Mouse (Mus musculus) E14TG2a.4 (cell line): Measurements from ENCODE around the gene Cds1.

Experiments used
- H3K27me3 ChIP-seq: 2 replicates; pipeline ENCODE4 v1.6.1; 2014; ENCODE audit warnings: low read length, control low read depth; ENCODE audit not compliant: insufficient read depth
- H3K36me3 ChIP-seq: 2 replicates; pipeline ENCODE4 v1.6.1; 2014; ENCODE audit warnings: low read length, control low read depth; ENCODE audit not compliant: insufficient read depth
- H3K4me1 ChIP-seq: replicated peaks from 2 replicates; pipeline ENCODE4 v1.6.1; 2014; ENCODE audit warnings: low read depth, low read length, control low read depth
- H3K4me3 ChIP-seq: replicated peaks from 2 replicates; pipeline ENCODE4 v1.5.1; 2014; ENCODE audit warnings: mild to moderate bottlenecking, low read length
- H3K9me3 ChIP-seq: 2 replicates; pipeline ENCODE4 v1.6.1; 2014; ENCODE audit warnings: low read length, control low read depth
- CTCF ChIP-seq: conservative IDR thresholded peaks from 2 replicates; pipeline ENCODE4 v1.5.1; 2014; ENCODE audit warnings: low read length
- NANOG ChIP-seq: IDR thresholded peaks from 2 replicates; pipeline ENCODE4 v1.6.1; 2014; ENCODE audit warnings: borderline replicate concordance, low read length, mixed read lengths
- POU5F1 ChIP-seq: IDR thresholded peaks from 2 replicates; pipeline ENCODE4 v1.6.1; 2014; ENCODE audit warnings: low read length, borderline replicate concordance

The Cds1 gene

GRCm38 (mm10) chr5:101845011-101845410, 80.1 kb downstream of the Cds1 start:
- H3K36me3 ChIP-seq: peaks cover 95% of the 10 kb centered on the region
- H3K4me1 ChIP-seq: peaks cover 98% of the 10 kb centered on the region
- no peaks in the 10 kb centered on the region for H3K27me3 ChIP-seq
- no peak for TF ChIP-seq POU5F1
- TF ChIP-seq CTCF: no peak
- TF ChIP-seq NANOG: no peak
- peak overlapping the region; percentile 53 for H3K4me3 ChIP-seq
- peaks cover 9% of the 10 kb centered on the region for H3K9me3 ChIP-seq

DNA sequence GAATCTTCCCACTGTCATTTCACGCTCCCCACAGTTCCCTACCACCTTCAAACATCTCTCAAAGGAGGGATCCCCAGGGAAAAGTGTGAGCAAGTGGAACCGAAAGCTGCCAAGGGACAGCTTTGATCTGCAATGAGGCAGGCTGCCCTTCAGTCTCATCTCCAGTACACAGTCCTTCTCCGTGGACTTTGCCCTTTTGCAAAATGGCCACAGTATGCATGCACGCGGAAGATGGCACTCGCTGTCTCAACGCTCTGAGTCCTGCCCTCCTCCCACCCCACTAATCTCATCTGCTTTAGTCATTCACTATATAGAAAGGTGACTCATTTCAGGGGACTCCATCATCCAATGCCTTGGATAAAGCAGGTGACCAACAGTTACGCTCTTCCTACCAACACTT, 81.0 kb downstream of the Cds1 start:
- Histone ChIP-seq H3K36me3 (peaks cover 93% of the 10 kb centered on the region), H3K9me3 (no peaks in the 10 kb centered on the region), H3K4me1 (peaks cover 98% of the 10 kb centered on the region), H3K4me3 (0 out of 2 replicates have a peak overlapping the region, but pooled peaks have one; percentile 45), H3K27me3 (no peaks in the 10 kb centered on the region)
- no peak for TF ChIP-seq NANOG
- TF ChIP-seq CTCF: no peak
- no peak for TF ChIP-seq POU5F1

DNA sequence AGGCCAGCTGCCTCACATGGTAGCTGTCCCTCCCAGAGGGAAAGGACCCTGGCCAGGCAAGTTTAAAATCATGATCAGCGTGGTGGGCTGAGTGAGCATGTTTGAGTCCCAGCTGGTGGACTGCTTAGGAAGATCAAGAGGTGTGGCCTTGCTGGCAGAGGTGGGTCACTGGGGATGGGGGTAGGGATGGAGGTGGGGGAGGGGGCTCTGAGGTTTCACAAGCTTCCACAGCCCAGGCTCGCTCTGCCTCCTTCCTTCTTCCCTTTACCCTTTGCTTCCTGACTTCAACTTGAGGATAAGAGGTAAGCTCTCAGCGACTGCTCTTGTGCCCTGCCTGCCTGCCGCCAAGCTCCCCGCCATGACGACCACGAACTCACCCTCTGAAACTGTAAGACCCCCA, 82.4 kb downstream of the Cds1 start:
- H3K9me3 ChIP-seq: no peaks in the 10 kb centered on the region

GRCm38 (mm10) chr5:101847762-101848161, 82.8 kb downstream of the Cds1 start:
- Histone ChIP-seq H3K36me3 (peaks cover 85% of the 10 kb centered on the region), H3K27me3 (no peaks in the 10 kb centered on the region)
- peak; percentile 46; the same call in 1 of the 2 replicates for TF ChIP-seq NANOG
- no peak for TF ChIP-seq POU5F1

More for the DNA sequence above, 82.4 kb downstream of the Cds1 start:
- Histone ChIP-seq H3K27me3 (no peaks in the 10 kb centered on the region), H3K4me1 (peaks cover 98% of the 10 kb centered on the region), H3K4me3 (peak overlapping the region; percentile 45), H3K36me3 (peaks cover 85% of the 10 kb centered on the region)
- no peak for TF ChIP-seq POU5F1
- no peak for TF ChIP-seq NANOG
- TF ChIP-seq CTCF: no peak

DNA sequence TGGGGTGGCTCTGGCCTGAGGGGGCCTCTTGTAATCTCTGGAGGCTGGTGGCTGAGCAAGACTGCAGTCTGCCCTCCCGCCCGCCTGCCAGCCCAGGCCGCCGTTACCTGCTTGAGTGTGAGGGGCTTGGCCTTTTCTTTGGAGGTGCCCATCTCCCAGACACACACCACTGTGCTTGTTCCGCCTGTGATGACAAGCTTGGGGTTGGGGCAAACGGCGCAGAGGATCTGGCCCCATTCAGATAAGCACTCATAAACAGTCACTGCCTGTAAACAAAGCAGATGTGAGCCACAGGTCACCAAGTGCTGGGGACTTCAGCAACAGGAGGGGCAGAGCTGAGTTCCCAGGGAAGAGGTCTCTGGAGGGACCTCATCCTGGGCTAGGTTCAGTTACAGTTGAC, 86.2 kb downstream of the Cds1 start:
- Histone ChIP-seq H3K27me3 (no peaks in the 10 kb centered on the region), H3K4me1 (peaks cover 91% of the 10 kb centered on the region), H3K9me3 (no peaks in the 10 kb centered on the region), H3K4me3 (peak overlapping the region; percentile 50), H3K36me3 (peaks cover 82% of the 10 kb centered on the region)
- no peak for TF ChIP-seq CTCF
- TF ChIP-seq NANOG: no peak
- TF ChIP-seq POU5F1: no peak

More at GRCm38 (mm10) chr5:101847762-101848161, 82.8 kb downstream of the Cds1 start:
- Histone ChIP-seq H3K9me3 (no peaks in the 10 kb centered on the region), H3K4me3 (peak overlapping the region; percentile 45), H3K4me1 (peaks cover 98% of the 10 kb centered on the region)

- TF ChIP-seq CTCF: no peak
- TF ChIP-seq POU5F1: no peak
- no peak for TF ChIP-seq NANOG
- Histone ChIP-seq H3K4me3 (peak overlapping the region; percentile 61), H3K27me3 (no peaks in the 10 kb centered on the region), H3K9me3 (no peaks in the 10 kb centered on the region), H3K36me3 (peaks cover 76% of the 10 kb centered on the region), H3K4me1 (peaks cover 81% of the 10 kb centered on the region)
Measured at GRCm38 (mm10) chr5:101852116-101852680, 87.3 kb downstream of the Cds1 start.

GRCm38 (mm10) chr5:101854100-101854499, 89.2 kb downstream of the Cds1 start:
- TF ChIP-seq CTCF (no peak), POU5F1 (no peak), NANOG (no peak)
- Histone ChIP-seq H3K4me3 (0 out of 2 replicates have a peak overlapping the region, but pooled peaks have one; percentile 4), H3K4me1 (peaks cover 62% of the 10 kb centered on the region), H3K27me3 (no peaks in the 10 kb centered on the region), H3K9me3 (no peaks in the 10 kb centered on the region), H3K36me3 (peaks cover 81% of the 10 kb centered on the region)

DNA sequence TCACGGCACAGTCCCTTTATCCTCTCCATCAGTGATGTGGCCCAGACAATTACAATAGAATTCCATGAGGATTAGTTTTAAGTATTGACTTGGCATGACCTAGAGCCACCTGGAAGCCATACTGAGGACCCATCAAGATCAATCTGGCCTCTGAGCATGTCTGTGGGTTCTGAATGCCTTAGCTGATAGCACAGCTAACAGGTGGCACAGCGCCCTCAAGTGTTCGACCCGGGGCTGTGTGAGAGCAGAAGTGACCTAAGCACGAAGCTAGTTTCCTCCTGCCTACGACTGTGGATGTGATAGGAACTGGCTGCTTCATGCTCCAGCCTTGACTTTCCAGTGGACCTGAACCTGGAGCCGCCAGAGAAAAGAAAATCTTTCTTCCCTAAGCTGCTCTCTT, 89.7 kb downstream of the Cds1 start:
- TF ChIP-seq CTCF: peak; percentile 74
- TF ChIP-seq NANOG: no peak
- Histone ChIP-seq H3K27me3 (no peaks in the 10 kb centered on the region), H3K4me1 (peaks cover 56% of the 10 kb centered on the region), H3K9me3 (no peaks in the 10 kb centered on the region), H3K36me3 (peaks cover 81% of the 10 kb centered on the region), H3K4me3 (no peak overlapping the region)

DNA sequence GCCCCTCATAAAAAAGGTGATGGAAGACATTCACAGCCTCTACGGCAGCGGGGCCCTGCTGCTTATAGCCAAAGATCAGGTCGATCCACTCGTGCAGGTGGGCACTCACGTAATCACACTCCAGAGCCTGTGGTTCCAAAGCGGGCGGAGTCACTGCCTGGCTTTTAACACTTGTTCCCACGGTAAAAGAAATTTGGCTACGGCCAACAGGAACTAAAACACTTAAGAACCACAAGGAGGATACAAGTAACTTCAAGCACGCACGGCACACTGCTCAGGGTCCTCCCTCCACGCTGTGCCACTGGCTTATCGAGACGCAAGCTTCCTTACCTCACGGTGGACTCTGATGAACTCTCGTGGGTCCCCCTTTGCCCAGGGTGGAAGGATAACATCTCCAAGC, 90.5 kb downstream of the Cds1 start:
- no peak for TF ChIP-seq NANOG
- TF ChIP-seq CTCF: no peak
- TF ChIP-seq POU5F1: no peak
- Histone ChIP-seq H3K27me3 (no peaks in the 10 kb centered on the region), H3K36me3 (peaks cover 77% of the 10 kb centered on the region), H3K9me3 (no peaks in the 10 kb centered on the region), H3K4me3 (no peak overlapping the region), H3K4me1 (peaks cover 51% of the 10 kb centered on the region)
